Mouse (Mus musculus) limb, embryonic 14.5 days (tissue): ENCODE results near the gene Atxn10. TPM values are rescaled to one million over a fixed set of nuclear protein-coding genes. Genes with fewer than 3 reads are reported as not detected.

Experiments
- ATAC-seq: fragments of 200-750 bp; cut with Nextera tagmentation; 2 replicates; pipeline ENCODE4 v1.8.0; 2017; ENCODE audit warnings: low read depth, moderate number of reproducible peaks, moderate TSS enrichment; ENCODE audit not compliant: low FRiP score
- DNase-seq: peaks from one replicate; pipeline ENCODE4 v3.0.0-alpha.2; 2015; ENCODE audit warnings: low spot score
- H3K27ac ChIP-seq: fragments of 300-500 bp; sonication (generic); replicated peaks from 2 replicates; pipeline ENCODE4 v1.5.1; 2014; ENCODE audit warnings: low read depth, mild to moderate bottlenecking, low read length, moderate library complexity, mixed read lengths
- H3K27me3 ChIP-seq: fragments of 300-500 bp; sonication (generic); 2 replicates; pipeline ENCODE4 v1.6.1; 2014; ENCODE audit warnings: low read length, mixed read lengths; ENCODE audit not compliant: control insufficient read depth, insufficient read depth
- H3K36me3 ChIP-seq: fragments of 300-500 bp; sonication (generic); 2 replicates; pipeline ENCODE4 v1.6.1; 2014; ENCODE audit warnings: mild to moderate bottlenecking, low read length, moderate library complexity, mixed read lengths; ENCODE audit not compliant: control insufficient read depth, insufficient read depth
- H3K4me1 ChIP-seq: fragments of 300-500 bp; sonication (generic); 2 replicates; pipeline ENCODE4 v1.6.1; 2014; ENCODE audit warnings: antibody characterized with exemption, low read length, mixed read lengths; ENCODE audit not compliant: control insufficient read depth, insufficient read depth
- H3K4me2 ChIP-seq: fragments of 300-500 bp; sonication (generic); replicated peaks from 2 replicates; pipeline ENCODE4 v1.6.1; 2014; ENCODE audit warnings: low read depth, mild to moderate bottlenecking, low read length, moderate library complexity; ENCODE audit not compliant: severe bottlenecking
- H3K4me3 ChIP-seq: fragments of 300-500 bp; sonication (generic); replicated peaks from 2 replicates; pipeline ENCODE4 v1.5.1; 2014; ENCODE audit warnings: low read length
- H3K9ac ChIP-seq: fragments of 300-500 bp; sonication (generic); 2 replicates; pipeline ENCODE4 v1.6.1; 2014; ENCODE audit warnings: mild to moderate bottlenecking, low read depth, low read length, moderate library complexity; ENCODE audit not compliant: severe bottlenecking
- H3K9me3 ChIP-seq: fragments of 300-500 bp; sonication (generic); 2 replicates; pipeline ENCODE4 v1.6.1; 2016; ENCODE audit warnings: low read length; ENCODE audit not compliant: control insufficient read depth
- POLR2A ChIP-seq: fragments of 200-500 bp; IDR thresholded peaks from 2 replicates; pipeline ENCODE4 v1.8.0; 2012; ENCODE audit warnings: inconsistent platforms, mild to moderate bottlenecking, moderate library complexity, borderline replicate concordance; ENCODE audit not compliant: insufficient read depth, insufficient read length; ENCODE audit errors: extremely low read depth
- WGBS: fragments of 180-500 bp; shearing (Covaris S2); extraction: QIAGEN DNeasy Blood & Tissue Kit; methylation state at CpG from one replicate; pipeline ENCODE4 v1.1.7; 2014; 5-methylcytosine and 5-hydroxymethylcytosine counted together
- polyA plus RNA-seq, 2 experiments: library from polyadenylated mRNA; depleted of rRNA in 1 of 2; stranded (reverse) in 1 of 2; unstranded in 1 of 2; fragments of >200 nt; fragmentation: Nextera tagmentation in 1 of 2; extraction: Ambion mirVana in 1 of 2; gene quantifications; 2 replicates each; pipeline versions ENCODE4 v1.2.1 to v1.2.3; 2012 to 2014

Atxn10 gene
- polyA plus RNA-seq, 2 experiments: 187 to 300 TPM

- ATAC-seq: no peak
- no peaks in the 10 kb centered on the region for H3K27me3 ChIP-seq
- WGBS: 83% methylated on average over 6 of the region's 6 CpGs
- no peak overlapping the region for H3K27ac ChIP-seq
- H3K9ac ChIP-seq: no peak overlapping the region
- TF ChIP-seq POLR2A: no peak
- H3K9me3 ChIP-seq: no peaks in the 10 kb centered on the region
- no peak overlapping the region for H3K4me3 ChIP-seq
- DNase-seq: no peak
- H3K4me1 ChIP-seq: no peaks in the 10 kb centered on the region
- no peak overlapping the region for H3K4me2 ChIP-seq
- H3K36me3 ChIP-seq: peaks cover 32% of the 10 kb centered on the region
Observed at GRCm38 (mm10) chr15:85469401-85469800, 133.4 kb downstream of the Atxn10 start.

- no peak overlapping the region for H3K4me2 ChIP-seq
- no peak overlapping the region for H3K9ac ChIP-seq
- H3K4me3 ChIP-seq: no peak overlapping the region
- no peaks in the 10 kb centered on the region for H3K36me3 ChIP-seq
- no peak for DNase-seq
- no peak for TF ChIP-seq POLR2A
- H3K9me3 ChIP-seq: no peaks in the 10 kb centered on the region
- no peak overlapping the region for H3K27ac ChIP-seq
- no peaks in the 10 kb centered on the region for H3K27me3 ChIP-seq
- H3K4me1 ChIP-seq: no peaks in the 10 kb centered on the region
- WGBS: 67% methylated on average over 3 of the region's 3 CpGs
- no peak for ATAC-seq
Observed at GRCm38 (mm10) chr15:85474697-85475096, 138.7 kb downstream of the Atxn10 start.

- Histone ChIP-seq H3K27me3 (no peaks in the 10 kb centered on the region), H3K36me3 (no peaks in the 10 kb centered on the region), H3K4me2 (no peak overlapping the region), H3K9ac (no peak overlapping the region), H3K4me3 (no peak overlapping the region), H3K27ac (no peak overlapping the region), H3K4me1 (no peaks in the 10 kb centered on the region; the same call in 1 of the 2 replicates), H3K9me3 (no peaks in the 10 kb centered on the region)
- 22% methylated on average over 1 of the region's 1 CpGs for WGBS
- ATAC-seq (no peak), DNase-seq (no peak)
- no peak for TF ChIP-seq POLR2A
Observed at GRCm38 (mm10) chr15:85477584-85477983, 141.5 kb downstream of the Atxn10 start.

GRCm38 (mm10) chr15:85479365-85479764, 143.3 kb downstream of the Atxn10 start:
- no peaks in the 10 kb centered on the region for H3K36me3 ChIP-seq
- no peak overlapping the region for H3K4me2 ChIP-seq
- no peak overlapping the region for H3K4me3 ChIP-seq
- no peaks in the 10 kb centered on the region for H3K9me3 ChIP-seq
- H3K27ac ChIP-seq: no peak overlapping the region
- H3K4me1 ChIP-seq: no peaks in the 10 kb centered on the region; the same call in 1 of the 2 replicates
- TF ChIP-seq POLR2A: no peak
- 74% methylated on average over 12 of the region's 12 CpGs for WGBS
- H3K9ac ChIP-seq: no peak overlapping the region
- ATAC-seq: no peak
- no peaks in the 10 kb centered on the region for H3K27me3 ChIP-seq
- DNase-seq: peak; percentile 10

- no peaks in the 10 kb centered on the region for H3K9me3 ChIP-seq
- DNase-seq: no peak
- no peaks in the 10 kb centered on the region; the same call in 1 of the 2 replicates for H3K4me1 ChIP-seq
- no peak for ATAC-seq
- no peaks in the 10 kb centered on the region for H3K36me3 ChIP-seq
- TF ChIP-seq POLR2A: no peak
- H3K4me2 ChIP-seq: no peak overlapping the region
- H3K9ac ChIP-seq: no peak overlapping the region
- 58% methylated on average over 5 of the region's 5 CpGs for WGBS
- H3K4me3 ChIP-seq: no peak overlapping the region
- H3K27ac ChIP-seq: no peak overlapping the region
- H3K27me3 ChIP-seq: no peaks in the 10 kb centered on the region
Observed at GRCm38 (mm10) chr15:85479919-85480318, 143.9 kb downstream of the Atxn10 start.

GRCm38 (mm10) chr15:85480630-85481029, 144.6 kb downstream of the Atxn10 start:
- H3K36me3 ChIP-seq: no peaks in the 10 kb centered on the region
- WGBS: 36% methylated on average over 3 of the region's 3 CpGs
- H3K27ac ChIP-seq: no peak overlapping the region
- no peak overlapping the region for H3K4me2 ChIP-seq
- no peak for ATAC-seq
- H3K9me3 ChIP-seq: no peaks in the 10 kb centered on the region
- DNase-seq: no peak
- H3K27me3 ChIP-seq: no peaks in the 10 kb centered on the region
- no peaks in the 10 kb centered on the region; the same call in 1 of the 2 replicates for H3K4me1 ChIP-seq
- H3K9ac ChIP-seq: no peak overlapping the region
- TF ChIP-seq POLR2A: no peak
- H3K4me3 ChIP-seq: no peak overlapping the region
